Mouse (Mus musculus): ENCODE measurements at regions not wholly inside any gene's neighbourhood (a gene's known extent, or its start where the extent isn't known, plus 50 kb on each side); places are given as distances from the start of the nearest gene placed in this dataset.

DNA sequence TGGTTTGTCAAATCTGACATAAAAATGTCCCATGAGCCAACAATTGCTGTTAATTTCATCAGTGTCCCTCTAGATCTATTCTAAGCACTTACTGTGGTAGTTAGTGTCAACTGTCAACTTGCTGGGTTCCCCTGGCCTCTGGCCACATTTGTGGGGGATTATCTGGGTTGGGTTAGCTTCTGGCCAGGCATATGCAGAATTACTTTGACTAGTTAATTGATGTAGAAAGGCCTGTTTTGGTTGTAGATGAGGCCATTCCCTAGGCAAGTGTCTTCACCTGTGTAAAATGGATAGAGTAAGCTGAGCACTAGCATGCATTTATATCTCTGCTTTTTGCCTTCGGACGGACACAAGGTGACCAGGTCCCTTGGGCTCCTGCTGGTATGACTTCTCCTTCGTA is 283.9 kb downstream of the 1810013L24Rik start:
- DNase-seq (ENCODE audit: low spot score in 2 of 2), result no peak

GRCm38 (mm10) chr16:9115548-9115947 is 285.6 kb downstream of the 1810013L24Rik start:
- no peak for DNase-seq (ENCODE audit: low spot score in 2 of 2)

- DNase-seq (ENCODE audit: low spot score in 2 of 2), result no peak
Observed at GRCm38 (mm10) chr16:9121581-9121980, 291.7 kb downstream of the 1810013L24Rik start.

GRCm38 (mm10) chr16:9132113-9132512 is 302.2 kb downstream of the 1810013L24Rik start:
- DNase-seq (ENCODE audit: low spot score in 2 of 2), result no peak

GRCm38 (mm10) chr16:9132778-9133177 is 302.9 kb downstream of the 1810013L24Rik start:
- DNase-seq (ENCODE audit: low spot score in 2 of 2), result no peak

GRCm38 (mm10) chr16:9135377-9135776 is 305.5 kb downstream of the 1810013L24Rik start:
- DNase-seq (ENCODE audit: low spot score in 2 of 2), result no peak

- no peak for DNase-seq (ENCODE audit: low spot score in 2 of 2)
Observed at GRCm38 (mm10) chr16:9138552-9139224, 308.8 kb downstream of the 1810013L24Rik start.

DNA sequence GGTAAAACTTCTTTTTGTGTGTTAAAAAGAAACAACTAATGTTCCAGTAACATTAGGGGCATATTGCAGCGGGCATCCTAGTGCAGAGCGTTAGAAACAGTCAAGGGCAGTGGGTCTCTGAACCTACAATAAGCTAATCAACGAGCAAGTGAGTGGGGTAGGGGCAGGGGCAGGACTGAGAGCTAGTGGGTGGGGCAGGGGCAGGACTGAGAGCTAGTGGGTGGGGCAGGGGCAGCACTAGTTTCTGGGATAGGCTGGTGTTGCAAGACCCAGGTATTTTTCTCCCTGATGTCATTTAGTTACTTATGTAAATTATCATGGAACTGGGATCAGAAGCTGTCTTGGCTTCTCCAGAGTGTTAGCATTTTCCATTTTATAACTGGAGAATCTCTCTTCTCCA is 309.5 kb downstream of the 1810013L24Rik start:
- no peak for DNase-seq (ENCODE audit: low spot score in 2 of 2)

DNA sequence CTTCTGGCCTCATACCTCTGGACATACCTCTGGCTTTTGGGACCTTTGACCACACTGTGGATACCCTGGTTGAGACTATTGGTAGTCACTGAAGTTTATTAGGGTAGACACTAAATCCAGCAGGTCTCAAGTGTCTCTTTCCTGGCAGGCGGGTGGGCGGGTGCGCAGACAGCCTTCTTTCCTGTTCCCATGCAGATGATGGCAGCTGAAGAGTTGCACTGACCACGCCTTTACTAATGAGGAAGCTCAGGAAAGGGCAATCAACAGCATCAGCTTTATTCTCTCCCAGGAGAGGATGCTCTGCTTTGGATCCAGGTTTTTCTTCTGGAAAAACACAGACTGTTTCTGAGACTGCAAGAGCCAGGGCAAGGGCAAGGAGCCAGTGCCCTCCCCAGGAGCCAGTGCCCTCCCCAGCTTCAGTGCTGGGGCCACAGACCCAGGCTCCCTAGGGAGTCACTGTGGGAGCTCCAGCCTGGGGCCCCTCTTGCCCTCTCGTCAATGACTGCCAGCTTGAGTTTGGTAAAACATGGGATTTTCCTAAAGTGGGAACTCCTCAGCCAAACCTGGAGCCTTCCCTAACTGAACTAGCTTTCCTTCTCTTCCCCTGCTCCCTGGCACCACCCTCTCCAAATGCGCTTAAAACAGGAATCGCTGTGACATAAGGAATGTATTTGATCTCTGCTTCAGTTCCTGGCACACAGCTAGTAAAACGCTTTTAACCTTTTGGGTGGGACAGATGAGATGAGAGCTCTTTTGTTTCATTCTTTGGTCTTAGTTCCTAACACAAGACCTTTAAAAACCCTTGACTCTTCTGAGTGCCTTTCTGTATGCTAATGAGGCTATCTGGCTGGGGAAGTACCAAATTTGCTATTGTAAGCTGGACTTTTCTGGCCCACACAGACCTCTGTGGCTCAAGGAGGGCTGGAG is 319.6 kb downstream of the 1810013L24Rik start:
- DNase-seq (ENCODE audit: low spot score in 2 of 2), result no peak

DNA sequence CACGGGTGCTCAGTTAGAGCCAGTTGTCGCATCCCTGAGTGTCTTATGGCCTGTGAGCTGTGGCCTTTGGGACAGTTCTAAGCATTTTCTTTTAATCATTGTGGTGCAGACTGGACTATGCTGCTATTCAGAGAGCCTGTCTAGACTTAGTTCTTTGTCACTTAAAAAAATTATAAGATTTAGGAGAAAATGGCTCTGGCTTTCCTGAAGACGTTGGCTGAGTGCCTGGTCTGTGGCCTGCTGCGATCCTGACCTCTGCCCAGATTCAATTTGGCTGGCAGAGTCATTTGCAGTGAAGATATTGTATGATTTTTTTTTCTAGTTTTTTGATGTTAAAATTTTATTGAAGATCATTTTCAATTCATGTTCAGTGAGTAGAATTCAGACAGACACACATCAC is 322.0 kb downstream of the 1810013L24Rik start:
- DNase-seq (ENCODE audit: low spot score in 2 of 2), result no peak

DNA sequence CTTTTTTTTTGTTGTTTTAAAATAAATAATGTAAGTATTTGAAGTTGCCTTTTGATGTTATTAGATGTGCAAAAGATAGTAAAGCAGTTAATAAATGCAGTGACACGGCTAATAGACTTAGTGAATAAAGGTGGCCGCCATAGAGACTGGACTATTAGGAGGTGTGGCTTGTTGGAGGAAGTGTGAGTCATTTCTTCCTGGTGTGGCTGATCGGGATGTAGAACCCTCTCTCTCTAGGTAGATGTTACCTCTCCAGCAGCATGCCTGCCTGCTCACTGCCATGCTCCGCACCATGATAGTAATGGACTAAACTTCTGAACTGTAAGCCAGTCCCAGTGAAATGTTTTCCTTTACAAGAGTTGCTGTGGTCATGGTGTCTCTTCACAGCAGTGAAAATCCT is 323.6 kb downstream of the 1810013L24Rik start:
- DNase-seq (ENCODE audit: low spot score in 2 of 2), result no peak

DNA sequence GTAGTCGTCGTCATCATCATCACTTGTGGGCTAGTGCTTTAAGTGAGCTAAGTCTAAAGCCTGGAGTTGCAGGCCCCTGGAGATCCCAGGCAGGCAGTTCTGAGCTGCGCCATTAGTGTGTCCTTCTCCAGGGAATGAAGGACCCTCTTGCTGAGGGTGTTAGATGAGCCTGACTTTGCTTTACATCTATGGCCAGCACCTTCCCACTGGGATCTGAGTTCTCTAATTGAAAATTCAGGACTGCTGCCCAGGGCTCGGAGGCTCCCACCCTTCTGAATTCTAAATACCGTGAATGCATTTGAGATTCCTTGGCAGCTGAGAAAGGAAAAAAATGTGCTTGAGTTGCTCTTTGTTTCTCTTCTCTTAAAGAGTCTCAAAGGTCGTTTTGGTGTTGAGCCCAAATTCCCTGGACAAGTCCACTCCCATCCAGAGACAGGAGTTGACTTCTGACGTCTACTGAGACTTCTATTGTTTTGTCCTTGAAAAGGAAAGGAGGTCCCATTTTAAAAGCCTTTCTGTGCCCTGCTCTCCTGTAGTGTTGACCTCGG is 335.9 kb downstream of the 1810013L24Rik start:
- no peak for DNase-seq (ENCODE audit: low spot score in 2 of 2)

DNA sequence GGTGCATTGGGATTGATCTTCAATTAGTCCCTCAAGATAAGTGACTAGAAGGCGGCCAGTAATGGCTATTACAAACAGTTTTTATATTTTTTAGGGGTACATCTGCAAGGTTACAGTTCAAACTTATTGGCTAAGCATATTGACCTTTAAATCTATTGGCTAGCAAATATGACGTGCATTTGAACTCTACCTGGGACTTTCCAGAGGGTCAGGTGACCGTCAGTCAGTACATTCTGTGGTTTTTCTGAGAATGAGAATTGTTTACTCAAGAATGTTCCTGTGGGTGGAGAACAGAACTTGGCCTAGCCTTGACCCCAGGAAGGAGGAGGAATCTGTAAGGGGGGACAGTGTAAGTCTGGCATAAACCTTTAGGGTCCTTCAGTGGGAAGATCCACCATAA is 346.5 kb downstream of the 1810013L24Rik start:
- DNase-seq (ENCODE audit: low spot score in 2 of 2), result no peak

- DNase-seq (ENCODE audit: low spot score in 2 of 2), result no peak
Observed at GRCm38 (mm10) chr16:9195821-9196220, 365.9 kb downstream of the 1810013L24Rik start.

DNA sequence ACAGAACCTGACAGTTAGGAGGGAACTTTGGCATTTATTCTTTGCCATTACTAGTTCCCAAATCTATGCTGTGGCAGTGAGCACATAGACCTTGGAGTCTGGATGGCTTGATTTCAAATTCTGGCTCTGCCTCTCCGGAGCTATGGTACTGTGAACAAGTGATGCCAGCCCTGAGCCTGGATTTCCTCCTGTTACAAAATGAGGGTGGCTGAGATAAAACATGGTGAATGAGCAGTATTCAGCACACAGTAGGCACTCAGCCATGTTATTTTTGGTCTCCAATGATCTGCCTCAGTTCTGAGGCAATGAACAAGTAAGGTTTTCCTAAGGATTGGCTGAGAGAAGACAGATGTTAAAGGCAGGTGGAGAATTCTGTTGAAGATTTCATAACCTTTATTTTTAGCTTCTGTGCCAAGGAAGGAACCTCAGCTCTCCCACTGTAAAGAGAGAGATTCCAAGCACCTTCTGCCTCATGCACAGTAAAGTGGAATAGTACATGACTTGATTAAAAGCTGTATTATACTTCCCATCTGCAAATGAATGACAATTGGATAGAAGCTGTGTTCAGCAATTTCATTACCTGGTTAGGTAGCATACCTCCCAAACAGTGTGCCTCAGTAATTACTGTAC is 369.1 kb downstream of the 1810013L24Rik start:
- DNase-seq (ENCODE audit: low spot score in 2 of 2), result no peak

- DNase-seq (ENCODE audit: low spot score in 2 of 2), result no peak
Observed at GRCm38 (mm10) chr16:9208602-9209001, 378.7 kb downstream of the 1810013L24Rik start.

DNA sequence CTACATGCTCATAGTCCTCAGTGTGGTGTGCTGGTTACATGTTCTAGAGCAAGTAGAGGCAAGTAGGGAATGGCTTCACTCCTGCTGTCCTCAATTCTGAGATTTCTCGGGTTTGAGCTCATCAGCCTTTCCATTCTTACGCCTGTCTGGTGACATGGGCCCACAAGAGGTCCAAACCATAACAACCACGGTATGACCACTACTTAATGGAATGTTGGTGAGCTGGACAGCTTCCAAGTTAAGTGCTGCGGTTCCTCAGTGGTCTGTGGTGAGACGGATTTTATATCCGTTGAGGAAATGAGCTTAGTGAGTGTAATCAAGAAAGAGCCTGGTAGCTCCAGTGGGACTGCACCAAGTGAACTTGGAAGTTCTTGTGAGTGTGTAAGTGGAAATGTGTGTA is 381.6 kb downstream of the 1810013L24Rik start:
- no peak for DNase-seq (ENCODE audit: low spot score in 2 of 2)

- DNase-seq (ENCODE audit: low spot score in 2 of 2), result no peak
Observed at GRCm38 (mm10) chr16:9215131-9215530, 385.2 kb downstream of the 1810013L24Rik start.

- no peak for DNase-seq (ENCODE audit: low spot score in 2 of 2)
Observed at GRCm38 (mm10) chr16:9217361-9217760, 387.5 kb downstream of the 1810013L24Rik start.

GRCm38 (mm10) chr16:9230178-9230577 is 400.3 kb downstream of the 1810013L24Rik start:
- DNase-seq (ENCODE audit: low spot score in 2 of 2), result no peak

DNA sequence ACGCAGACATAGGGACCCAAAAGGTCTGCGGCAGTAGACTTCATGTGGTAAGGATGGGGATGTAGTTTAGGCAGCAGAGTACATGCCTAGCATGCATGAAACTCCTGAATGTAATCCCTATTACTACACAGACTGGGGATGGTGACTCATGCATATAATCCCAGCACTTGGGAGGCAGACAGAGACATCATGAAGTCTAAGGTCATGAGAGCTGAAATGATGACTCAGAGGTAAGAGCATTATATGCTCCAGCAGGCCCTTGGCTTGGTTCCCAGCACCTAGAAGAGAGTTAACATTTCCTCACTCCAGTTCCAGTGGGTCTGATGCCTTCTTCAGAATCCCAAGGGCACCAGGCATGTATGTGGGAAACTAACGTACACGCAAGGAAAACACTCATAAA is 412.2 kb downstream of the 1810013L24Rik start:
- no peak for DNase-seq (ENCODE audit: low spot score in 2 of 2)

DNA sequence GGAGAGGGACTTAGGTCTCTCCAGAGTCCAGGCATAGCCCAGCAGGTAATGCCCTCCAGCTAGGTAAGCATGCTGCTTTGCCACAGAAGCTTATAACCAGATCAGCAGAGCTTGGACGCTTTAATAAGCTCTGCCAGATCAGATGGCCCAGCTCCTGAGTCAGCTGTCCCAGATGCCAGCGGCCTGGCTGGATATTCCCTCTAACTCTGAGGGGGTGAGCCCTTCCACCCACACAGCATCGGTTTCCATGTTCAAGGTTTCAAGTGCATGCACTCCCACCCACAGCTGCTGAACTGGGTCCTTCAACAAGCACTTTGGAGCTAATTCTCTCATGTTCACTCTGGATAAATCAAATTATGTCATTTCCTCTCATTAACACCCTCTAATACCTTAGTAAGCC is 417.3 kb downstream of the 1810013L24Rik start:
- DNase-seq (ENCODE audit: low spot score in 2 of 2), result no peak
